Mouse (Mus musculus): Measurements from ENCODE around the gene Qprt.
A peak's percentile ranks its signal among the peaks of the same experiment; 100 is the strongest.

Qprt gene

DNA sequence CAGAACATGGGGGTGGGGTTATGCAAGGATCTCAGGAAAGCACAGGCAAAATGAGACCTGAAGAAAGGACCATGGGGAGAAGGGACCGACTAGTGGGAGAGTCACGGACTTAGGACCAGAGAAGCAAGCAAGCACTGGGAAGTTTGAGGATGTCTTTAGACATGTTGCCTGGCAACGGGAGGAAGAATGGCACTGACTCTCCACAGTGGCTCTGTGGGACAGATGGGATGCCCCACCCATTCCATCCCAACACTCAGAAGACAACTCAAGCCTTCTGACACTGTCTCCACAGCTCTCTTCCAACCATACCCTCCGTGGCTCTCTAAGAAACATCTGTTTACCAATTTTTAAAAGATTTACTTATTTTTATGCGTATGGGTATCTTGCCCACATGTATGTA, 11.1 kb upstream of the Qprt start:
- no peak for DNase-seq (ENCODE audit: low spot score)

DNA sequence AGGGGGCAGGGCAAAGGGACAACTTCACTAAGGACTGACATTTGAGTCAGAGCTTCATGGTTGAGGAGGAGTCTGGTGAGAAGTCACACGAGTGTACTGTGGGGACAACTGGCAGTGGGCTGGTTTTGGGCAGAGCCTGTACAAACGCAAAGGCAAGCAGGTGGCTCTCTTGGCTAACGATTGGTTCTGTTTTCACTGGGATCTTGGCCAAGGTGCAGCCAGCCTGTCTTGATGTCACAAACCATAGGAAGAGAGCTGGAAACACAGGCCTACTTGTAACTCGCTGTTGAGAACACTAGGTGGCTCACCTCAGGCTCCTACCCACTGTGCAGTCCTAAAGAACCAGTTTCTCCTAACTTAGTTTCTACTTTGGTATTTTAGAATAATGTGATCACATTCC, 7.6 kb upstream of the Qprt start:
- peak; percentile 53 for DNase-seq (ENCODE audit: low spot score)

GRCm38 (mm10) chr7:127121061-127121910, 740 bp downstream of the Qprt start:
- DNase-seq (ENCODE audit: low spot score): no peak

DNA sequence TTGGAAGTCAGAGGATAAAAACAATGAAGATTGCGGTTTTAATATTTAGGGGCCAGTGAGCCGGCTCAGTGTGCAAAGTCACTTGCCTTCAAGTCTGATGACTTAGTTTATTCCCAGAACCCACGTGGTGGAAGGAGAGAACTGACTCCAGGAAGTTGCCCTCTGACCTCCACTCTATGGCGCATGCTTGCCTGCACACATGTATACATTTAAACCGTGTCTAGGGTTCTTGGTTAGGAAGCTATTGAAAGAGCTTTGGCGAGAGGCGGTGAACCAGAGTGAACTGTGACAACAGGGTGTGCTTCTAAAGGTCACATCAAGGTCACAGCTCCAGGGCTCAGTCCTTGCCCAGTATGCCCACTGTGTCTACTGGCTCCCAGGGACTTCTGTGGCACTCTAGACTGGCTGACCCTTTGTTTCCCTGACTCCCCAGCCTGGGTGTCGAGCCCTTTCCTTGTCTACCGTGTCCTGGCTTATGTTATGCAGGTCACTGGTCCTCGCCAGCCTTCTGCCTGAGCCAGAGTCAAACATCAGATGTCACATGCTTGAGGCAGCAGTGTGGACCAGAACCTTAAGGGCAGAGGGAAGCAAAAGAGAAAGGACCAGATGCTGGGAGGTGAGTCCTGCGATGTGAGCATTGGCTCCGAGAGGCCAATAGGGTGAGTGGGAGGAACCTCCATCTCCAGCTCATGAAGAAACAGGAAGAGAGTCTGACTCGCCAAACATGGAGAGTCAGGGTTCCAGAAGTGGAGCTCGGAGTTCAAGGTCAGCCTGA, 3.2 kb downstream of the Qprt start:
- no peak for DNase-seq (ENCODE audit: low spot score)

GRCm38 (mm10) chr7:127117948-127118347, 4.1 kb downstream of the Qprt start:
- no peak for DNase-seq (ENCODE audit: low spot score)

- no peak for DNase-seq (ENCODE audit: low spot score)
These were observed 5.6 kb downstream of the Qprt start for GRCm38 (mm10) chr7:127116331-127116935.

DNA sequence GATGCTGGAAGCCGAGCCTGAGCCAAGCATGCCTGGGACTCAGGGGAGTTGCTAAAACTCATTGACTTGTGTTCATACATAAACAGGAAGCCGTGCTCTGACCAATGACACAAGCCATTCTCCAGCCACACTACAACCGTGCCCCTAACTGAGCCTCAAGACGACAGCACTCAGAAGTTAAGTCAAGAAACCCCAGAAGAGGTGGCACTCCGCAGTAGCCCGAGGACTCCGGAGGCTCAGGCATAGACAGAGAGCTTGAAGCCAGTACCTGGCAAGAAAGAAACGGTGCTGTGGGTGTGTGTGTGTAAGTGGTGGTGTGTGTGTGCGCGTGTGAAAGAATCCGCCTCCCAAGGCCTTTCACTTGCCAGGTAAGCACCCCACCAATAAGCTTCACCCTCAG, 7.1 kb downstream of the Qprt start:
- no peak for DNase-seq (ENCODE audit: low spot score)

GRCm38 (mm10) chr7:127113614-127114259, 8.3 kb downstream of the Qprt start:
- peak; percentile 42 for DNase-seq (ENCODE audit: low spot score)

- peak; percentile 57 for DNase-seq (ENCODE audit: low spot score)
These were observed 9.0 kb downstream of the Qprt start for GRCm38 (mm10) chr7:127112921-127113597.

GRCm38 (mm10) chr7:127112251-127112841, 9.7 kb downstream of the Qprt start:
- DNase-seq (ENCODE audit: low spot score): peak; percentile 43

DNA sequence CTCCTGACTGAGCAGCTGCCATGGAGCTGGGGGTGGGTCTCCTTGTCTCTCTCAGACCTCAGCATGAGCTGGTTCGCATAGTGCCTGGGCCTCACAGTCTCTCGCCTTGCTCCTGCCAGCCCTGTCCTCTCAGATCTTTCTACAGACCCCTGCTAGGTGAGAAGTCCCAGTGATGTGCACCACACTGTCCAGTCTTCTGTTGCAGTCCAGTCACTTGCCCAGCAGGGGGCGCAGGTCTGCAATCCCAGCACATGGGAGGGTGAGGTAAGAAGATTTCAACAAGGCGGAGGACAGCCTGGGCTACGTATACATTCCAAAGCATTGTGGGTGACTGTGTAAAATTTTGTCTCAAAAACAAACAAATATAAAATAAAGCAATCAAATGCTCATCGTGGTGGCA, 10.6 kb downstream of the Qprt start:
- peak; percentile 81 for DNase-seq (ENCODE audit: low spot score)

- DNase-seq (ENCODE audit: low spot score): peak; percentile 72
These were observed 11.6 kb downstream of the Qprt start for GRCm38 (mm10) chr7:127110239-127111007.

GRCm38 (mm10) chr7:127105551-127105950, 16.5 kb downstream of the Qprt start:
- DNase-seq (ENCODE audit: low spot score): no peak

DNA sequence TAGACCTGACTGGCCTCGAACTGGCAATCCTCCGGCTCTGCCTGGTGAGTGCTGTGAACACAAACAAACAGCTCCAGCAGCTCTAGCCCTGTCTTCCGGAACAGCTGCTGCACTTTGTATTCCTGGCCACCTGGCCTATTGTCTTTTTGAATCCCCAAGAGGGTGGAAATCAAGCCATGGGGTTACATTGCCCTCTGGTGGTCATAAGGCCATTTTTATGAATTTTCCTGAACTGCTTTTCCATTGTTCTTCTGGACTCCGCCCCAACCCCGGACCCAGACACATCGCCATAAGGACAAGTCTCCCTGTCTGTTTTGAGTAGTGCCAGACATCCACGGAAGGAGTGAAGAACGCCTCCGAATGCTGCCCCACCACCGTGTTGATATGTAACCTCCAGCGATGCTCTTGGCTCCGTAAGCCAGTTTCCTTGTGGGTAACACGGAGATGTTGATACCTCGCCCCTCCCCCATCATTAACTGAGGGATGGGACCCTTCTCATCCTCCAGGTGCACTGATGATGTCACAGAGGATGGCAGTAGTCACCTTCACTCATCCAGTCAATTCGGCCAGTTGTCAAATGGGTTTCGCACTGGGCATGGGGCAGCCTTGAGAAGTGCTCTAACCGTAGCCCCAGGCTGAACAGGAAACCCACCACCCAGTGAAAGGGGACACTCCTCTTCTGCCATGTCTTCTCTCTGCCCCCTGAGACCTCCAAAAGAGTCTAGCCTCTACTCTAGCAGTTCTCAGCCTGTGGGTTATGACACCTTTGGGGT, 17.3 kb downstream of the Qprt start:
- DNase-seq (ENCODE audit: low spot score): peak; percentile 84

DNA sequence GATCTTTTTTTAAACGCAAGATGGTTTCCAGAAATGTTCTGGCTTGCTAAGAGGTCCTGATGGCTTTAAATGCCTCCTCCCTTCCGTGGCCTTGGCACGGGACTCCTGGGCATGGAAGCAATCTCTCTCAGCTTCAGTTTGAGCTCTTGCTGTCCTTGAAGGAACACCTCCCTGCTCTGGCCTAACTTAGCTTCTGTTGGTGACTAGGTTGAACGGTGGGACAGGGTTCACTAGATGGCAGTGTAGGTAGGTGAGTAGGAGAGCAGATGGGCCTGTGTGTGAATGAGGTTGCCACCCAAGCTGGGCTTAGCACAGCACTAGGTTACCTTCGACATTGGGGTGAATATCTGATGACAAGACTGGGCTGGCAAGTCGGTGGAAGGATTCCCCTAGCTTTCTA, 18.1 kb downstream of the Qprt start:
- DNase-seq (ENCODE audit: low spot score): peak; percentile 37

GRCm38 (mm10) chr7:127102148-127102547, 19.9 kb downstream of the Qprt start:
- DNase-seq (ENCODE audit: low spot score): no peak

GRCm38 (mm10) chr7:127101451-127102016, 20.5 kb downstream of the Qprt start:
- no peak for DNase-seq (ENCODE audit: low spot score)

- no peak for DNase-seq (ENCODE audit: low spot score)
These were observed 22.5 kb downstream of the Qprt start for GRCm38 (mm10) chr7:127099528-127099927.

DNA sequence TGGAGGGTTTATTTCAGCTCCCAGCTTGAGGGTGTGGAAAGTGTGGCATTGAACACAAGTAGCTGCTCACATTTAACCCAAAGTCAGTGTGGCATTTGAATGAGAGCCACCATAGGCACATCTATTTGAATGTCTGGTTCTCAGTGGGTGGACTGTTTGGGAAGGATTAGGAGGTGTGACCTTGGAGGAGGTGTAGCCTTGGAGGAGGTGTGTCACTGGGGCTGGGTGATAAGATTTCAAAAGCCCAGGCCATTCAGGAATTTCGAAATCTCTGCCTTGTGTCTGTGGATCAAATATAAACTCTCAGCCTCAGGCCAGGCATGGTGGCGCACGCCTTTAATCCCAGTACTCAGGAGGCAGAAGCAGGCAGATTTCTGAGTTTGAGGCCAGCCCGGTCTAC, 23.1 kb downstream of the Qprt start:
- no peak for DNase-seq (ENCODE audit: low spot score)

Measured in T-cell, adult 2 months (primary cell).